Mouse (Mus musculus) brain, embryonic 14.5 days (tissue): ENCODE measurements around the gene Lrrk2.

Experiments used
- CTCF ChIP-seq: fragments of 200-500 bp; IDR thresholded peaks from 2 replicates; pipeline ENCODE4 v1.5.1; 2012; ENCODE audit warnings: inconsistent platforms, mild to moderate bottlenecking, moderate library complexity, borderline replicate concordance; ENCODE audit not compliant: insufficient read depth, insufficient read length; ENCODE audit errors: extremely low read depth
- POLR2A ChIP-seq: fragments of 200-500 bp; IDR thresholded peaks from 2 replicates; pipeline ENCODE4 v1.6.1; 2012; ENCODE audit warnings: mild to moderate bottlenecking, inconsistent platforms, borderline replicate concordance; ENCODE audit not compliant: poor library complexity, insufficient read depth, insufficient read length, severe bottlenecking; ENCODE audit errors: extremely low read depth

GRCm38 (mm10) chr15:91672645-91673568 is at the start of gene Lrrk2:
- TF ChIP-seq CTCF = no peak
- TF ChIP-seq POLR2A = peak; percentile 29; the same call in 1 of the 2 replicates
